ENCODE assay signal across 12 mouse cellular contexts in the genomic region with DNA sequence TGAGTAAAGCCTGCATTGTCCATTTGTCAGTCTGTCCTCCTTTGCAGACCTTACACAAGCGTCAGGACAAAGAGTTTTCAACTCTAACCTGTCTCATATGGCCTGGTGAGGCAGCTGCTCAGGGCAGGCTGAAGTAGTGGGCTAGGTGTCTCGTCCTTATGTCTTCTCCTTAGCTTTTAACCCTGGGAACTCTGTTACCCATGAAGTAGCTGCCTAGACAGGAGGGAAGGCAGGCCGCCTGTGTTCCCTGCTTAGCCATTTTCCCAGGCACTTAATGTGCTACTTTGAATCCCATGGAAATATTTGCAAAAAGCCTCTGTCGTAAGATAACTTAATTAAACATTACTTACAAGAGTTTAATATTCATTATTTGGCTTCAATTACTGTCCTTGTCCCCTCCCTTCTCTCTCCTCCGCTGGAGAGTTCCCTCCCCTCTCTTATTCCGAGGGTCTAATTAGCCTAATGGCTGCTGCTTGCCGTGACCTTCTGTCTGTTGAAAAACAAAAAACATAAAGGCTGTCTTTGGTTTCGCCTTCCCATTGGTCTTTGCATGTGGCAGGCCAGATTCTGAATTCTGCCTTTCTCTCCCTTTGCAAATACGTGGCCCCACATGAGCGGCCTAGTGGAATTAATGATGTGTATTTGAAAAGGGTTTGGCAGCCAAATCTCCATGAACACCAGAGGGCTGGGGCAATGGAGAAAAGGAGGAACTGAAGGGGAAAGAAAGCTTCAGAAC.
A peak's percentile ranks its signal among the peaks of the same experiment; 100 is the strongest.
DNase-seq lines count a peak whose midpoint lies in the region; ATAC-seq and TF ChIP-seq lines count a peak whose summit lies in the region.
"Had no signal": no experiment of that assay in that cellular context is flagged by ENCODE, and none has a peak within 500 bp of the region (broad histone marks: within the 10 kb centered on the region; RNA-seq: fewer than 3 reads in every experiment).

No protein-coding gene starts in this region.

- no peaks in the 10 kb centered on the region for H3K36me3 ChIP-seq in lung, embryonic 14.5 days (ENCODE audit: insufficient read depth)
- no peaks in the 10 kb centered on the region for H3K36me3 ChIP-seq in embryonic facial prominence, embryonic 14.5 days (ENCODE audit: control insufficient read depth, insufficient read depth, low read length)
- no peaks in the 10 kb centered on the region for H3K36me3 ChIP-seq in hindbrain, postnatal 0 days (ENCODE audit: insufficient read depth, low read length)
- no peaks in the 10 kb centered on the region for H3K36me3 ChIP-seq in neural tube, embryonic 13.5 days
- no peaks in the 10 kb centered on the region for H3K36me3 ChIP-seq in kidney, adult 2 months (ENCODE audit: control insufficient read depth, insufficient read depth, low read length)
- H3K36me3 ChIP-seq: embryonic facial prominence, embryonic 13.5 days had no signal

- 0 out of 2 replicates have a peak, but pooled peaks have one; percentile 41 for ATAC-seq in lung, embryonic 14.5 days (ENCODE audit: insufficient read depth)
- ATAC-seq in embryonic facial prominence, embryonic 14.5 days (ENCODE audit: low read depth): no peak
- peak; percentile 91 for ATAC-seq in hindbrain, postnatal 0 days
- ATAC-seq in neural tube, embryonic 13.5 days (ENCODE audit: low read depth): peak; percentile 87

- no peak for TF ChIP-seq CTCF in lung, embryonic 14.5 days (IDR thresholded peaks at IDR 0.05; ENCODE audit: low read depth)
- peak; percentile 8; the same call in 1 of the 2 replicates for TF ChIP-seq CTCF in hindbrain, postnatal 0 days (IDR thresholded peaks at IDR 0.05; ENCODE audit: low read depth)
- no peak for TF ChIP-seq CTCF in kidney, adult 2 months (conservative IDR thresholded peaks at IDR 0.05; ENCODE audit: insufficient read depth, insufficient read length, low read depth, low read length)

- H3K4me1 ChIP-seq in lung, embryonic 14.5 days (ENCODE audit: insufficient read depth): no peaks in the 10 kb centered on the region
- peaks cover 7% of the 10 kb centered on the region; the same call in 1 of the 2 replicates for H3K4me1 ChIP-seq in embryonic facial prominence, embryonic 14.5 days (ENCODE audit: control insufficient read depth, insufficient read depth, low read length)
- H3K4me1 ChIP-seq in hindbrain, postnatal 0 days (ENCODE audit: insufficient read depth, low read length): peaks cover 5% of the 10 kb centered on the region; the same call in 1 of the 2 replicates
- H3K4me1 ChIP-seq in neural tube, embryonic 13.5 days (replicated peaks): peaks cover 19% of the 10 kb centered on the region
- no peaks in the 10 kb centered on the region for H3K4me1 ChIP-seq in kidney, adult 2 months (ENCODE audit: control insufficient read depth, insufficient read depth, low read length)

- H3K27ac ChIP-seq in lung, embryonic 14.5 days (ENCODE audit: low read depth): no peak overlapping the region
- H3K27ac ChIP-seq in embryonic facial prominence, embryonic 14.5 days (replicated peaks; ENCODE audit: low read depth, low read length): no peak overlapping the region
- no peak overlapping the region for H3K27ac ChIP-seq in hindbrain, postnatal 0 days
- H3K27ac ChIP-seq in neural tube, embryonic 13.5 days (replicated peaks): peak overlapping the region; percentile 23; the same call in 1 of the 2 replicates
- H3K27ac ChIP-seq in kidney, adult 2 months (ENCODE audit: insufficient read depth, low read depth, low read length): no peak overlapping the region
- H3K27ac ChIP-seq: embryonic facial prominence, embryonic 13.5 days; liver, embryonic 14.5 days had no signal

- H3K9ac ChIP-seq in lung, embryonic 14.5 days: no peak overlapping the region
- no peak overlapping the region for H3K9ac ChIP-seq in embryonic facial prominence, embryonic 14.5 days (ENCODE audit: low read depth, low read length)
- H3K9ac ChIP-seq in hindbrain, postnatal 0 days (replicated peaks; ENCODE audit: low read length): no peak overlapping the region
- no peak overlapping the region for H3K9ac ChIP-seq in neural tube, embryonic 13.5 days
- H3K9ac ChIP-seq: embryonic facial prominence, embryonic 13.5 days; liver, embryonic 14.5 days had no signal

- TF ChIP-seq POLR2A in kidney, adult 2 months (IDR thresholded peaks at IDR 0.05; ENCODE audit: low read depth, low read length): no peak

- H3K4me3 ChIP-seq in lung, embryonic 14.5 days (ENCODE audit: low read depth, low read length): no peak overlapping the region
- H3K4me3 ChIP-seq in embryonic facial prominence, embryonic 14.5 days (ENCODE audit: low read depth, low read length): no peak overlapping the region
- no peak overlapping the region for H3K4me3 ChIP-seq in hindbrain, postnatal 0 days (ENCODE audit: low read length)
- no peak overlapping the region for H3K4me3 ChIP-seq in neural tube, embryonic 13.5 days
- H3K4me3 ChIP-seq in kidney, adult 2 months (ENCODE audit: insufficient read depth, low read depth, low read length): no peak overlapping the region
- H3K4me3 ChIP-seq: embryonic facial prominence, embryonic 13.5 days had no signal

- WGBS in lung, embryonic 14.5 days: 35% methylated on average over 10 of the region's 10 CpGs
- 29% methylated on average over 10 of the region's 10 CpGs for WGBS in embryonic facial prominence, embryonic 14.5 days
- WGBS in hindbrain, postnatal 0 days: 24% methylated on average over 10 of the region's 10 CpGs
- WGBS in neural tube, embryonic 13.5 days: 19% methylated on average over 10 of the region's 10 CpGs
- 33% methylated on average over 10 of the region's 10 CpGs for WGBS in kidney, adult 2 months

- no peaks in the 10 kb centered on the region for H3K27me3 ChIP-seq in lung, embryonic 14.5 days (ENCODE audit: insufficient read depth, low read length)
- no peaks in the 10 kb centered on the region for H3K27me3 ChIP-seq in embryonic facial prominence, embryonic 14.5 days (replicated peaks; ENCODE audit: control insufficient read depth, insufficient read depth, low read length)
- no peaks in the 10 kb centered on the region for H3K27me3 ChIP-seq in hindbrain, postnatal 0 days (ENCODE audit: insufficient read depth, low read length)
- H3K27me3 ChIP-seq in neural tube, embryonic 13.5 days: no peaks in the 10 kb centered on the region
- no peaks in the 10 kb centered on the region for H3K27me3 ChIP-seq in kidney, adult 2 months (replicated peaks; ENCODE audit: control insufficient read depth, insufficient read depth, low read length)
- H3K27me3 ChIP-seq: embryonic facial prominence, embryonic 13.5 days had no signal

- no peaks in the 10 kb centered on the region for H3K9me3 ChIP-seq in lung, embryonic 14.5 days (ENCODE audit: low read depth, low read length)
- H3K9me3 ChIP-seq in embryonic facial prominence, embryonic 14.5 days (ENCODE audit: control insufficient read depth, low read length): no peaks in the 10 kb centered on the region
- no peaks in the 10 kb centered on the region for H3K9me3 ChIP-seq in hindbrain, postnatal 0 days (ENCODE audit: low read length)
- H3K9me3 ChIP-seq in neural tube, embryonic 13.5 days: no peaks in the 10 kb centered on the region
- H3K9me3 ChIP-seq: embryonic facial prominence, embryonic 13.5 days had no signal

- peak; percentile 66 for DNase-seq in lung, embryonic 14.5 days
- DNase-seq in lung, postnatal 36 days: no peak
- DNase-seq in embryonic facial prominence, embryonic 14.5 days (ENCODE audit: low spot score): peak; percentile 44
- peak; percentile 78 for DNase-seq in hindbrain, postnatal 0 days (ENCODE audit: low spot score)
- no peak for DNase-seq in thymus, postnatal 4 days
- DNase-seq in kidney, adult 2 months: no peak
- DNase-seq: adrenal gland, postnatal 10 days; kidney, postnatal 10 days had no signal

- no peak overlapping the region for H3K4me2 ChIP-seq in lung, embryonic 14.5 days
- no peak overlapping the region for H3K4me2 ChIP-seq in embryonic facial prominence, embryonic 14.5 days (ENCODE audit: low read depth, low read length)
- no peak overlapping the region for H3K4me2 ChIP-seq in hindbrain, postnatal 0 days (ENCODE audit: low read depth, low read length)
- H3K4me2 ChIP-seq in neural tube, embryonic 13.5 days: no peak overlapping the region
- H3K4me2 ChIP-seq: embryonic facial prominence, embryonic 13.5 days; heart, embryonic 11.5 days had no signal

Comparison
In these comparisons a context has a peak if more than half of its experiments do, and no peak if none do; other contexts are left out.
1. DNase-seq: peak in lung, embryonic 14.5 days (single experiment), embryonic facial prominence, embryonic 14.5 days (single experiment) and hindbrain, postnatal 0 days (single experiment); none in lung, postnatal 36 days (single experiment), thymus, postnatal 4 days (single experiment) and kidney, adult 2 months (single experiment).